Mouse (Mus musculus): Measurements from ENCODE around the gene Fabp7. TPM values are rescaled to one million over a fixed set of nuclear protein-coding genes. Genes with fewer than 3 reads are reported as not detected.
A peak's percentile ranks its signal among the peaks of the same experiment; 100 is the strongest.

Gene Fabp7
- polyA plus RNA-seq (2015; fragmentation: Nextera tagmentation; extraction: Ambion mirVana) = 2,182 and 2,246 TPM in 2 replicates

- H3K27me3 ChIP-seq = no peaks in the 10 kb centered on the region
- H3K4me3 ChIP-seq = peak within 1 kb of the TSS; percentile 35
- H3K27ac ChIP-seq (replicated peaks) = peak within 1 kb of the TSS; percentile 82
- no peaks in the 10 kb centered on the region for H3K9me3 ChIP-seq
- no peaks in the 10 kb centered on the region for H3K36me3 ChIP-seq
- H3K4me2 ChIP-seq = peak within 1 kb of the TSS; percentile 55
- peak within 1 kb of the TSS; percentile 49 for H3K9ac ChIP-seq
- no peak for ATAC-seq (ENCODE audit: low FRiP score, low read depth)
- WGBS = 6% methylated on average over 7 of the region's 7 CpGs
- peaks cover 18% of the 10 kb centered on the region for H3K4me1 ChIP-seq (replicated peaks)
Observed at GRCm38 (mm10) chr10:57784876-57785150, at the start of gene Fabp7. TSS of gene Fabp7 (plus strand) at chr10:57784881.

- Histone ChIP-seq H3K9me3 (no peaks in the 10 kb centered on the region), H3K9ac (no peak overlapping the region), H3K27me3 (no peaks in the 10 kb centered on the region), H3K27ac (replicated peaks) (no peak overlapping the region), H3K4me1 (replicated peaks) (no peaks in the 10 kb centered on the region), H3K36me3 (no peaks in the 10 kb centered on the region), H3K4me3 (no peak overlapping the region), H3K4me2 (no peak overlapping the region)
- WGBS = 58% methylated on average over 4 of the region's 4 CpGs
- ATAC-seq (ENCODE audit: low FRiP score, low read depth) = no peak
Observed at GRCm38 (mm10) chr10:57740733-57741132, 43.9 kb upstream of the Fabp7 start.

DNA sequence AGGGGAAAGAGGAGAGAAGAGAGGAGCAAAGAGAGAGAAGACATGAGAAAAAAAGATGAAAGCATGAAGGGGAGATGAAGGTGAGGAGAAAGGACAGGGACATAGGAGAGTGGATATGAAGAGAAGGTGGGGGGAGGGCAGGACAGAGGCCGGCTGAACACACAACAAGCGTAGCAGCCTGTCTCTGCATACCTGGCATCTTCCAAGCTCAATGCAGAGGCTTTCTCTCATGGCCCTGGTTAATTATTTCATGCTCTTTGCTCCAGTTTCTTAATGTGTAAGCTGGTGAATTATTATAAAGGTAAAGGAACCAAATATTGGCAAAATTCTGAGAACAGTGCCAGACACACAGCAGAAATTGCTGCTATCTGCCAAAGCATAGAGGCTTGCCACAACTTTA is 43.3 kb upstream of the Fabp7 start:
- 73% methylated on average over 2 of the region's 2 CpGs for WGBS
- H3K9ac ChIP-seq = no peak overlapping the region
- no peak overlapping the region for H3K4me3 ChIP-seq
- ATAC-seq (ENCODE audit: low FRiP score, low read depth) = no peak
- no peaks in the 10 kb centered on the region for H3K27me3 ChIP-seq
- no peaks in the 10 kb centered on the region for H3K9me3 ChIP-seq
- H3K27ac ChIP-seq (replicated peaks) = no peak overlapping the region
- no peaks in the 10 kb centered on the region for H3K4me1 ChIP-seq (replicated peaks)
- H3K36me3 ChIP-seq = no peaks in the 10 kb centered on the region
- H3K4me2 ChIP-seq = no peak overlapping the region

DNA sequence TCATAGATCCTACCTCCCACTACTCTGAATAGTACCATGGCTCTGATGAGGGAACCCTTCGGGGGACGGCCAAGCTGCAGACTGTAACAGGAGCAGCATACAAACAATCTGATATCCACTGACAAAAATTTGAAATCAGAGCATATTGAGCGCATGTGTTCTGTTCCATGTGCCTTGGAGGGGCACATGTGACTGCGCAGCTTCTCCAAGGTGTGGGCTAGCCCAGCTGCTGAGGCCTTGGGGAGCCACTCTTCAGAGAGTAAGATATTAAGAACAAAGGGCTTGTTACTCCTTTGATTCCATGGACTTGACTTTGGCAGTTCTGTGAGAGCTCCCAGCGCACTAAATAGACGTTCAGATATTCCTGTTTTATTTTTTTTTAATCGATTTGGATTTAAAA is 41.6 kb upstream of the Fabp7 start:
- 0 out of 2 replicates have a peak overlapping the region, but pooled peaks have one; percentile 43 for H3K9ac ChIP-seq
- no peak overlapping the region for H3K27ac ChIP-seq (replicated peaks)
- no peak overlapping the region for H3K4me2 ChIP-seq
- no peaks in the 10 kb centered on the region for H3K27me3 ChIP-seq
- ATAC-seq (ENCODE audit: low FRiP score, low read depth) = no peak
- H3K9me3 ChIP-seq = no peaks in the 10 kb centered on the region
- 69% methylated on average over 7 of the region's 7 CpGs for WGBS
- no peaks in the 10 kb centered on the region for H3K4me1 ChIP-seq (replicated peaks)
- H3K36me3 ChIP-seq = no peaks in the 10 kb centered on the region
- H3K4me3 ChIP-seq = no peak overlapping the region

DNA sequence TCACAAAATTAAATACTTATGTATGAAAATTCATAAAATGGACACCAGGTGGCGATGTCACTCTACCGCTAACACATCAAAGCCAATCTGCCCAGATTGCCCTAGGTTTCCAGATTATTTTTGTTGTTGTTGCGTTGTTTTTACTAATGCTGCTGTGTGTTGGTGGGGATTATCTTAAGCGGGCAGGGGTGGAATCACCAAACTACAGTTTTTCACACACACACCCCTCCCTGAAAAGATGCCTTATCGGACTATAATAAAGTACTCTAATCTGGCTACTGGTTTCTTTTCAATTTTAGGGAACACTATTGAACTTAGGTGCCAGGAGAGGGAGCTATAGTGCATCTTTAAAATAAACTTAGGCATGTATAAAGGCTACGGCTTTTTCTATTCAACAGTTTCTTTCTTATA is 41.1 kb upstream of the Fabp7 start:
- Histone ChIP-seq H3K4me1 (replicated peaks) (no peaks in the 10 kb centered on the region), H3K4me3 (peak overlapping the region; percentile 43), H3K9ac (peak overlapping the region; percentile 43; the same call in 1 of the 2 replicates), H3K36me3 (no peaks in the 10 kb centered on the region), H3K27me3 (no peaks in the 10 kb centered on the region), H3K9me3 (no peaks in the 10 kb centered on the region), H3K4me2 (peak overlapping the region; percentile 58), H3K27ac (replicated peaks) (no peak overlapping the region; the same call in 1 of the 2 replicates)
- peak; percentile 86 for ATAC-seq (ENCODE audit: low FRiP score, low read depth)
- 1% methylated on average over 6 of the region's 6 CpGs for WGBS

GRCm38 (mm10) chr10:57744128-57744765 is 40.4 kb upstream of the Fabp7 start:
- peak; percentile 91 for ATAC-seq (ENCODE audit: low FRiP score, low read depth)
- Histone ChIP-seq H3K4me1 (replicated peaks) (no peaks in the 10 kb centered on the region), H3K9ac (no peak overlapping the region), H3K4me3 (no peak overlapping the region), H3K9me3 (no peaks in the 10 kb centered on the region), H3K4me2 (no peak overlapping the region), H3K27ac (replicated peaks) (peak overlapping the region; percentile 47), H3K27me3 (no peaks in the 10 kb centered on the region), H3K36me3 (no peaks in the 10 kb centered on the region)
- WGBS = 12% methylated on average over 2 of the region's 2 CpGs

- no peaks in the 10 kb centered on the region for H3K4me1 ChIP-seq (replicated peaks)
- no peak overlapping the region for H3K9ac ChIP-seq
- H3K27ac ChIP-seq (replicated peaks) = no peak overlapping the region; the same call in 1 of the 2 replicates
- no peak for ATAC-seq (ENCODE audit: low FRiP score, low read depth)
- H3K27me3 ChIP-seq = no peaks in the 10 kb centered on the region
- no peaks in the 10 kb centered on the region for H3K9me3 ChIP-seq
- H3K4me3 ChIP-seq = no peak overlapping the region
- no peak overlapping the region for H3K4me2 ChIP-seq
- no peaks in the 10 kb centered on the region for H3K36me3 ChIP-seq
Observed at GRCm38 (mm10) chr10:57745452-57745851, 39.2 kb upstream of the Fabp7 start.

- H3K4me2 ChIP-seq = no peak overlapping the region
- no peak overlapping the region for H3K9ac ChIP-seq
- H3K36me3 ChIP-seq = no peaks in the 10 kb centered on the region
- no peaks in the 10 kb centered on the region for H3K9me3 ChIP-seq
- H3K4me3 ChIP-seq = no peak overlapping the region
- H3K27me3 ChIP-seq = no peaks in the 10 kb centered on the region
- H3K4me1 ChIP-seq (replicated peaks) = no peaks in the 10 kb centered on the region
- H3K27ac ChIP-seq (replicated peaks) = no peak overlapping the region
- no peak for ATAC-seq (ENCODE audit: low FRiP score, low read depth)
Observed at GRCm38 (mm10) chr10:57747127-57747526, 37.6 kb upstream of the Fabp7 start.

DNA sequence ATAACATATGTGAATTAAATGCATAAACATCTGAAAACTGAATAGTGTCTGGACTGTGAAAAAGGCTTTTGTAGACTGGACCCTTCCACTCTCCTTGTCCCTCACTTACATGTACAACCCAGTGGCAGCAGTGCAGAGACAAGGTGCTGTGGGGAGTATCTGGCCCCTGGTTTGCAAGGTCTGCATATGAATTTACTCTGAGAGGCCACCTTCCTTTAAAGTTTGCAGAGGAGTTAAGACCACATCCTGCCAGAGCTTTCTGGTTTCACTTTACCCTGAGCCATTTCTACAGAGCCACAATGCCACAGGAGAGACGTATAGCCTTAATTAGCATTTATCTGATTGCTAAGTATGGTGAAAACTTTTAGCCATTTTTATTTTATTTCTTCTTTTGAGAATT is 31.3 kb upstream of the Fabp7 start:
- no peak overlapping the region for H3K9ac ChIP-seq
- H3K9me3 ChIP-seq = no peaks in the 10 kb centered on the region
- ATAC-seq (ENCODE audit: low FRiP score, low read depth) = no peak
- H3K36me3 ChIP-seq = no peaks in the 10 kb centered on the region
- H3K4me2 ChIP-seq = no peak overlapping the region
- no peaks in the 10 kb centered on the region for H3K4me1 ChIP-seq (replicated peaks)
- H3K27me3 ChIP-seq = no peaks in the 10 kb centered on the region
- WGBS = 94% methylated on average over 1 of the region's 1 CpGs
- no peak overlapping the region for H3K4me3 ChIP-seq
- H3K27ac ChIP-seq (replicated peaks) = no peak overlapping the region

GRCm38 (mm10) chr10:57755201-57755736 is 29.4 kb upstream of the Fabp7 start:
- ATAC-seq (ENCODE audit: low FRiP score, low read depth) = no peak
- H3K27me3 ChIP-seq = no peaks in the 10 kb centered on the region
- no peak overlapping the region for H3K4me3 ChIP-seq
- no peak overlapping the region for H3K27ac ChIP-seq (replicated peaks)
- H3K4me1 ChIP-seq (replicated peaks) = no peaks in the 10 kb centered on the region
- H3K36me3 ChIP-seq = no peaks in the 10 kb centered on the region
- no peaks in the 10 kb centered on the region for H3K9me3 ChIP-seq
- H3K4me2 ChIP-seq = no peak overlapping the region
- no peak overlapping the region for H3K9ac ChIP-seq
- WGBS = 92% methylated on average over 2 of the region's 2 CpGs

DNA sequence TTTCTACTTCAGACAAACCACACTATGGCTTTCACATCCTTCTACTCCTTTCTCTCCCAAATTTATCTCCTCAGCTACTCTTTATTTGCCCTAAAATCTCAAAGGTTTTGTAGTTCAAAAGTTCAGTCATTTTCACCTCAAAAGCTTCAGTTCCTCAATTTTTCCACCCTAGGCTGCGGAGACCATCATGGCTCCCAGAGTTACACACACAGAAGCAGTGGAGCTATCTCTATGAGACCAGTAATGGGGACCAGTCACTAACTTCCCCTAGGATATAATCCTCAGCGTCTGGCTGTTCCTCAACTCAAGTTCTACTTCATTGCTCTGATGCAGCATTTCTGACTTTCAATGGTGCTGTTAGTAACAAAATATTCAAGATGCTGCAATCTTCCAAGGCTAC is 25.7 kb upstream of the Fabp7 start:
- Histone ChIP-seq H3K36me3 (no peaks in the 10 kb centered on the region), H3K27me3 (no peaks in the 10 kb centered on the region), H3K9ac (no peak overlapping the region), H3K27ac (replicated peaks) (no peak overlapping the region), H3K4me3 (no peak overlapping the region), H3K4me2 (no peak overlapping the region), H3K4me1 (replicated peaks) (no peaks in the 10 kb centered on the region), H3K9me3 (no peaks in the 10 kb centered on the region)
- 97% methylated on average over 2 of the region's 2 CpGs for WGBS
- ATAC-seq (ENCODE audit: low FRiP score, low read depth) = no peak

DNA sequence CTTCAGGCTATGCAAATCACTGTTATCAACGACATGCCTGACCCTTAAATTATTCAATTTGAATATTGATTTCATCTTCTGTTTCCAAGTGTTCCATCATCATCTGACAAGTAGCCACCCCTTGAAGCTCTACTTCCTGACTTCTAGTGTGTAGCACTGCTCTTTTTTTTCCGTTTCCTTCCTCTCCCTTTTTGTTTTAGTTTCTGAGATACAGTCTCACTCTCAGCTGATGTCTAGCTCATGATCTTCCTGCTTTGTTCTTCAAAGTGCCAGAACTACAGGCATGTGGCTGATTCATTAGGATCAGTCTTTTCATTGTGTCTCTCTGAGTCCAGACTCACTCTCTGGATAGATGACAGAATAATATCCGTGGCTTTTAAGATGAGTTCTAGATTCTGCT is 24.0 kb upstream of the Fabp7 start:
- Histone ChIP-seq H3K27ac (replicated peaks) (no peak overlapping the region), H3K9me3 (no peaks in the 10 kb centered on the region), H3K4me1 (replicated peaks) (no peaks in the 10 kb centered on the region), H3K4me2 (no peak overlapping the region), H3K27me3 (no peaks in the 10 kb centered on the region), H3K36me3 (no peaks in the 10 kb centered on the region), H3K9ac (no peak overlapping the region), H3K4me3 (no peak overlapping the region)
- ATAC-seq (ENCODE audit: low FRiP score, low read depth) = no peak
- 76% methylated on average over 3 of the region's 3 CpGs for WGBS

DNA sequence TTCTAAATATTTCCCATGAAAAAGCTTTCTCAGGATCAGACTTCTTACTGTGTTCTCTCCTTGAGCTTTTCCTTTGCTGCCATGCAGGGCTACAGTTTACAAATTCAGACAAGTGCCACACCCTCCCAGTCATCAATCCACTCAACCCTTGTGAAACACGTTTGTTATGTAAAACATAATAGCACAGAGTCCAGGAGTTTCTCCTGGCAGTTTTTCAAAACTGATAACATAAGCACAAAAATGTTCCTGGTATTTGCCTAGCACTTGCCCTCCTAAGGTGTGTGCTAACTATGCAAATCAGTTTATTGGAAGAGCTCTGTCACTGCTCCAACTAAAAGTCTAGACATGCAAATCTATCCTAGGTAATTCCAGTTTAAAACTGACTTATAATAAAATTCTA is 21.6 kb upstream of the Fabp7 start:
- no peaks in the 10 kb centered on the region for H3K36me3 ChIP-seq
- WGBS = 24% methylated on average over 1 of the region's 1 CpGs
- no peak overlapping the region for H3K27ac ChIP-seq (replicated peaks)
- no peaks in the 10 kb centered on the region for H3K27me3 ChIP-seq
- ATAC-seq (ENCODE audit: low FRiP score, low read depth) = no peak
- no peak overlapping the region for H3K4me2 ChIP-seq
- H3K4me1 ChIP-seq (replicated peaks) = no peaks in the 10 kb centered on the region
- no peak overlapping the region for H3K4me3 ChIP-seq
- no peak overlapping the region for H3K9ac ChIP-seq
- no peaks in the 10 kb centered on the region for H3K9me3 ChIP-seq
